Mouse (Mus musculus) midbrain, embryonic 12.5 days (tissue): ENCODE data around the gene Plekha5. TPM values are rescaled to one million over a fixed set of nuclear protein-coding genes. Genes with fewer than 3 reads are reported as not detected.

Source experiments
- ATAC-seq: fragments of 200-750 bp; cut with Nextera tagmentation; 2 replicates; pipeline ENCODE4 v1.8.0; 2017; ENCODE audit warnings: low read depth, moderate TSS enrichment, moderate library complexity; ENCODE audit not compliant: low FRiP score
- H3K27ac ChIP-seq: fragments of 300-500 bp; sonication (generic); replicated peaks from 2 replicates; pipeline ENCODE4 v1.5.1; 2016; ENCODE audit warnings: mild to moderate bottlenecking
- H3K27me3 ChIP-seq: fragments of 300-500 bp; sonication (generic); 2 replicates; pipeline ENCODE4 v1.6.1; 2016; ENCODE audit warnings: mild to moderate bottlenecking
- H3K36me3 ChIP-seq: fragments of 300-500 bp; sonication (generic); 2 replicates; pipeline ENCODE4 v1.6.1; 2016
- H3K4me1 ChIP-seq: fragments of 300-500 bp; sonication (generic); 2 replicates; pipeline ENCODE4 v1.6.1; 2016
- H3K4me2 ChIP-seq: fragments of 300-500 bp; sonication (generic); replicated peaks from 2 replicates; pipeline ENCODE4 v1.6.1; 2016; ENCODE audit warnings: mild to moderate bottlenecking, moderate library complexity
- H3K4me3 ChIP-seq: fragments of 300-500 bp; sonication (generic); 2 replicates; pipeline ENCODE4 v1.5.1; 2016; ENCODE audit warnings: mild to moderate bottlenecking
- H3K9ac ChIP-seq: fragments of 300-500 bp; sonication (generic); replicated peaks from 2 replicates; pipeline ENCODE4 v1.6.1; 2016; ENCODE audit warnings: mild to moderate bottlenecking, moderate library complexity
- H3K9me3 ChIP-seq: fragments of 300-500 bp; sonication (generic); 2 replicates; pipeline ENCODE4 v1.6.1; 2016; ENCODE audit warnings: mild to moderate bottlenecking
- WGBS: fragments of 180-500 bp; shearing (Covaris S2); methylation state at CpG from one replicate; pipeline ENCODE4 v1.1.7; 2016; 5-methylcytosine and 5-hydroxymethylcytosine counted together
- polyA plus RNA-seq: library from polyadenylated mRNA; unstranded; fragments of >200 nt; fragmentation: Nextera tagmentation; extraction: Ambion mirVana; gene quantifications from 2 replicates; pipeline ENCODE4 v1.2.1, GENCODE M21; 2016

The Plekha5 gene
- polyA plus RNA-seq, 1 experiment from 2014 or later: 55.0 TPM

- H3K9ac ChIP-seq: no peak overlapping the region
- H3K4me3 ChIP-seq: no peak overlapping the region
- H3K36me3 ChIP-seq: no peaks in the 10 kb centered on the region
- WGBS: 91% methylated on average over 5 of the region's 5 CpGs
- H3K27me3 ChIP-seq: no peaks in the 10 kb centered on the region
- H3K4me1 ChIP-seq: peaks cover 21% of the 10 kb centered on the region
- no peak for ATAC-seq
- H3K4me2 ChIP-seq: no peak overlapping the region
- no peaks in the 10 kb centered on the region for H3K9me3 ChIP-seq
- H3K27ac ChIP-seq: no peak overlapping the region
These were observed 55.1 kb downstream of the Plekha5 start for GRCm38 (mm10) chr6:140478943-140479342.

GRCm38 (mm10) chr6:140480425-140481081 lies 56.7 kb downstream of the Plekha5 start:
- 86% methylated on average over 10 of the region's 10 CpGs for WGBS
- Histone ChIP-seq H3K27me3 (no peaks in the 10 kb centered on the region), H3K4me2 (no peak overlapping the region), H3K4me1 (peaks cover 23% of the 10 kb centered on the region), H3K4me3 (no peak overlapping the region), H3K36me3 (no peaks in the 10 kb centered on the region), H3K9me3 (no peaks in the 10 kb centered on the region), H3K27ac (no peak overlapping the region), H3K9ac (no peak overlapping the region)
- ATAC-seq: no peak

- Histone ChIP-seq H3K27ac (no peak overlapping the region; the same call in 1 of the 2 replicates), H3K9me3 (no peaks in the 10 kb centered on the region), H3K4me2 (no peak overlapping the region), H3K4me1 (peaks cover 23% of the 10 kb centered on the region), H3K36me3 (no peaks in the 10 kb centered on the region), H3K9ac (no peak overlapping the region), H3K27me3 (no peaks in the 10 kb centered on the region), H3K4me3 (no peak overlapping the region)
- WGBS: 74% methylated on average over 7 of the region's 7 CpGs
- ATAC-seq: no peak
These were observed 58.0 kb downstream of the Plekha5 start for GRCm38 (mm10) chr6:140481701-140482460.

GRCm38 (mm10) chr6:140484170-140484569 lies 60.3 kb downstream of the Plekha5 start:
- Histone ChIP-seq H3K9me3 (no peaks in the 10 kb centered on the region), H3K9ac (no peak overlapping the region), H3K27ac (no peak overlapping the region; the same call in 1 of the 2 replicates), H3K4me2 (no peak overlapping the region), H3K4me3 (no peak overlapping the region), H3K4me1 (peaks cover 14% of the 10 kb centered on the region), H3K27me3 (no peaks in the 10 kb centered on the region), H3K36me3 (no peaks in the 10 kb centered on the region)
- WGBS: 90% methylated on average over 9 of the region's 9 CpGs
- ATAC-seq: no peak

- no peak for ATAC-seq
- no peak overlapping the region for H3K27ac ChIP-seq
- 86% methylated on average over 6 of the region's 6 CpGs for WGBS
These were observed 61.8 kb downstream of the Plekha5 start for GRCm38 (mm10) chr6:140485636-140486035.

GRCm38 (mm10) chr6:140486685-140487084 lies 62.8 kb downstream of the Plekha5 start:
- 87% methylated on average over 5 of the region's 5 CpGs for WGBS
- H3K4me2 ChIP-seq: no peak overlapping the region
- H3K4me1 ChIP-seq: peaks cover 19% of the 10 kb centered on the region
- no peak overlapping the region for H3K27ac ChIP-seq
- no peak overlapping the region for H3K4me3 ChIP-seq
- no peaks in the 10 kb centered on the region for H3K27me3 ChIP-seq
- no peaks in the 10 kb centered on the region for H3K36me3 ChIP-seq
- ATAC-seq: no peak
- no peaks in the 10 kb centered on the region for H3K9me3 ChIP-seq
- H3K9ac ChIP-seq: no peak overlapping the region

More at GRCm38 (mm10) chr6:140485636-140486035, 61.8 kb downstream of the Plekha5 start:
- Histone ChIP-seq H3K4me2 (no peak overlapping the region), H3K9me3 (no peaks in the 10 kb centered on the region), H3K4me1 (peaks cover 12% of the 10 kb centered on the region), H3K27me3 (no peaks in the 10 kb centered on the region), H3K4me3 (no peak overlapping the region), H3K9ac (no peak overlapping the region), H3K36me3 (no peaks in the 10 kb centered on the region)

GRCm38 (mm10) chr6:140487489-140487888 lies 63.6 kb downstream of the Plekha5 start:
- 80% methylated on average over 6 of the region's 6 CpGs for WGBS
- no peak for ATAC-seq
- H3K27me3 ChIP-seq: no peaks in the 10 kb centered on the region
- H3K9ac ChIP-seq: no peak overlapping the region
- H3K9me3 ChIP-seq: no peaks in the 10 kb centered on the region
- H3K4me1 ChIP-seq: peaks cover 16% of the 10 kb centered on the region
- no peaks in the 10 kb centered on the region for H3K36me3 ChIP-seq
- no peak overlapping the region for H3K4me3 ChIP-seq
- H3K4me2 ChIP-seq: no peak overlapping the region
- no peak overlapping the region for H3K27ac ChIP-seq

- Histone ChIP-seq H3K36me3 (no peaks in the 10 kb centered on the region), H3K27ac (no peak overlapping the region), H3K4me2 (no peak overlapping the region), H3K9ac (no peak overlapping the region), H3K9me3 (no peaks in the 10 kb centered on the region), H3K4me1 (peaks cover 12% of the 10 kb centered on the region), H3K4me3 (no peak overlapping the region), H3K27me3 (no peaks in the 10 kb centered on the region)
- no peak for ATAC-seq
- 84% methylated on average over 3 of the region's 3 CpGs for WGBS
These were observed 64.8 kb downstream of the Plekha5 start for GRCm38 (mm10) chr6:140488673-140489072.

- H3K4me2 ChIP-seq: no peak overlapping the region
- no peak overlapping the region for H3K27ac ChIP-seq
- no peaks in the 10 kb centered on the region for H3K27me3 ChIP-seq
- no peak overlapping the region for H3K4me3 ChIP-seq
- no peaks in the 10 kb centered on the region for H3K36me3 ChIP-seq
- peaks cover 10% of the 10 kb centered on the region for H3K4me1 ChIP-seq
- H3K9me3 ChIP-seq: no peaks in the 10 kb centered on the region
- no peak overlapping the region for H3K9ac ChIP-seq
- ATAC-seq: no peak
These were observed 65.7 kb downstream of the Plekha5 start for GRCm38 (mm10) chr6:140489570-140489969.

GRCm38 (mm10) chr6:140490220-140490619 lies 66.4 kb downstream of the Plekha5 start:
- Histone ChIP-seq H3K9me3 (no peaks in the 10 kb centered on the region), H3K36me3 (no peaks in the 10 kb centered on the region), H3K27ac (no peak overlapping the region), H3K4me2 (no peak overlapping the region), H3K4me1 (peaks cover 10% of the 10 kb centered on the region), H3K27me3 (no peaks in the 10 kb centered on the region), H3K9ac (no peak overlapping the region), H3K4me3 (no peak overlapping the region)
- WGBS: 81% methylated on average over 4 of the region's 4 CpGs
- no peak for ATAC-seq

GRCm38 (mm10) chr6:140490921-140491537 lies 67.2 kb downstream of the Plekha5 start:
- WGBS: 84% methylated on average over 18 of the region's 18 CpGs

GRCm38 (mm10) chr6:140492043-140492442 lies 68.2 kb downstream of the Plekha5 start:
- no peak for ATAC-seq
- no peaks in the 10 kb centered on the region for H3K9me3 ChIP-seq
- WGBS: 87% methylated on average over 6 of the region's 6 CpGs
- H3K4me2 ChIP-seq: no peak overlapping the region
- no peak overlapping the region for H3K9ac ChIP-seq
- H3K36me3 ChIP-seq: no peaks in the 10 kb centered on the region
- H3K27ac ChIP-seq: no peak overlapping the region
- H3K4me3 ChIP-seq: no peak overlapping the region
- H3K27me3 ChIP-seq: no peaks in the 10 kb centered on the region
- peaks cover 10% of the 10 kb centered on the region for H3K4me1 ChIP-seq

More at GRCm38 (mm10) chr6:140490921-140491537, 67.2 kb downstream of the Plekha5 start:
- Histone ChIP-seq H3K4me2 (no peak overlapping the region), H3K9me3 (no peaks in the 10 kb centered on the region), H3K9ac (no peak overlapping the region), H3K27ac (no peak overlapping the region; the same call in 1 of the 2 replicates), H3K4me1 (peaks cover 10% of the 10 kb centered on the region), H3K4me3 (no peak overlapping the region), H3K27me3 (no peaks in the 10 kb centered on the region), H3K36me3 (no peaks in the 10 kb centered on the region)
- ATAC-seq: no peak
